Mouse (Mus musculus): ENCODE measurements around the gene Med11. TPM values are rescaled to one million over a fixed set of nuclear protein-coding genes. Genes with fewer than 3 reads are reported as not detected.
A peak's percentile ranks its signal among the peaks of the same experiment; 100 is the strongest.

Med11 gene
- polyA plus RNA-seq, 1 experiment = 27.9 TPM

GRCm38 (mm10) chr11:70474872-70475534 is 23.3 kb downstream of the Med11 start:
- DNase-seq = peak; percentile 89
- H3K27ac ChIP-seq (ENCODE audit: insufficient read depth, low read depth, low read length) = peak overlapping the region; percentile 100
- H3K27me3 ChIP-seq (replicated peaks; ENCODE audit: control insufficient read depth, insufficient read depth, low read length) = no peaks in the 10 kb centered on the region
- H3K36me3 ChIP-seq (ENCODE audit: control insufficient read depth, insufficient read depth, low read length) = no peaks in the 10 kb centered on the region
- WGBS = 34% methylated on average over 12 of the region's 12 CpGs
- H3K4me3 ChIP-seq (ENCODE audit: insufficient read depth, low read depth, low read length) = no peak overlapping the region
- peaks cover 18% of the 10 kb centered on the region for H3K4me1 ChIP-seq (ENCODE audit: control insufficient read depth, insufficient read depth, low read length)
- no peak for TF ChIP-seq CTCF (conservative IDR thresholded peaks at IDR 0.05; ENCODE audit: insufficient read depth, insufficient read length, low read depth, low read length)
- TF ChIP-seq POLR2A (IDR thresholded peaks at IDR 0.05; ENCODE audit: low read depth, low read length) = no peak

GRCm38 (mm10) chr11:70485498-70485897 is 33.8 kb downstream of the Med11 start:
- peak; percentile 51 for DNase-seq
- H3K27ac ChIP-seq (ENCODE audit: insufficient read depth, low read depth, low read length) = no peak overlapping the region
- no peak overlapping the region for H3K4me3 ChIP-seq (ENCODE audit: insufficient read depth, low read depth, low read length)
- H3K27me3 ChIP-seq (replicated peaks; ENCODE audit: control insufficient read depth, insufficient read depth, low read length) = no peaks in the 10 kb centered on the region
- 0 out of 2 replicates have a peak, but pooled peaks cover 1% of the 10 kb centered on the region for H3K4me1 ChIP-seq (ENCODE audit: control insufficient read depth, insufficient read depth, low read length)
- no peaks in the 10 kb centered on the region for H3K36me3 ChIP-seq (ENCODE audit: control insufficient read depth, insufficient read depth, low read length)
- 59% methylated on average over 2 of the region's 2 CpGs for WGBS
- TF ChIP-seq CTCF (conservative IDR thresholded peaks at IDR 0.05; ENCODE audit: insufficient read depth, insufficient read length, low read depth, low read length) (no peak), POLR2A (IDR thresholded peaks at IDR 0.05; ENCODE audit: low read depth, low read length) (no peak)

- TF ChIP-seq CTCF (conservative IDR thresholded peaks at IDR 0.05; ENCODE audit: insufficient read depth, insufficient read length, low read depth, low read length) = no peak
- 63% methylated on average over 4 of the region's 4 CpGs for WGBS
Measured at GRCm38 (mm10) chr11:70487816-70488215, 36.1 kb downstream of the Med11 start.

GRCm38 (mm10) chr11:70489138-70489537 is 37.4 kb downstream of the Med11 start:
- no peaks in the 10 kb centered on the region for H3K36me3 ChIP-seq (ENCODE audit: control insufficient read depth, insufficient read depth, low read length)
- no peak for TF ChIP-seq CTCF (conservative IDR thresholded peaks at IDR 0.05; ENCODE audit: insufficient read depth, insufficient read length, low read depth, low read length)
- TF ChIP-seq POLR2A (IDR thresholded peaks at IDR 0.05; ENCODE audit: low read depth, low read length) = no peak

More at GRCm38 (mm10) chr11:70487816-70488215, 36.1 kb downstream of the Med11 start:
- Histone ChIP-seq H3K4me3 (ENCODE audit: insufficient read depth, low read depth, low read length) (no peak overlapping the region), H3K27ac (ENCODE audit: insufficient read depth, low read depth, low read length) (no peak overlapping the region), H3K27me3 (replicated peaks; ENCODE audit: control insufficient read depth, insufficient read depth, low read length) (no peaks in the 10 kb centered on the region), H3K36me3 (ENCODE audit: control insufficient read depth, insufficient read depth, low read length) (no peaks in the 10 kb centered on the region), H3K4me1 (ENCODE audit: control insufficient read depth, insufficient read depth, low read length) (no peaks in the 10 kb centered on the region)
- DNase-seq = no peak

GRCm38 (mm10) chr11:70489684-70490083 is 38.0 kb downstream of the Med11 start:
- 78% methylated on average over 6 of the region's 6 CpGs for WGBS
- H3K36me3 ChIP-seq (ENCODE audit: control insufficient read depth, insufficient read depth, low read length) = no peaks in the 10 kb centered on the region
- DNase-seq = no peak
- no peak overlapping the region for H3K4me3 ChIP-seq (ENCODE audit: insufficient read depth, low read depth, low read length)
- H3K4me1 ChIP-seq (ENCODE audit: control insufficient read depth, insufficient read depth, low read length) = no peaks in the 10 kb centered on the region
- TF ChIP-seq CTCF (conservative IDR thresholded peaks at IDR 0.05; ENCODE audit: insufficient read depth, insufficient read length, low read depth, low read length) (no peak), POLR2A (IDR thresholded peaks at IDR 0.05; ENCODE audit: low read depth, low read length) (no peak)
- peak overlapping the region; percentile 55; the same call in 1 of the 2 replicates for H3K27ac ChIP-seq (ENCODE audit: insufficient read depth, low read depth, low read length)
- H3K27me3 ChIP-seq (replicated peaks; ENCODE audit: control insufficient read depth, insufficient read depth, low read length) = no peaks in the 10 kb centered on the region

More at GRCm38 (mm10) chr11:70489138-70489537, 37.4 kb downstream of the Med11 start:
- DNase-seq = no peak
- Histone ChIP-seq H3K4me3 (ENCODE audit: insufficient read depth, low read depth, low read length) (no peak overlapping the region), H3K4me1 (ENCODE audit: control insufficient read depth, insufficient read depth, low read length) (no peaks in the 10 kb centered on the region), H3K27me3 (replicated peaks; ENCODE audit: control insufficient read depth, insufficient read depth, low read length) (no peaks in the 10 kb centered on the region), H3K27ac (ENCODE audit: insufficient read depth, low read depth, low read length) (peak overlapping the region; percentile 55; the same call in 1 of the 2 replicates)
- WGBS = 86% methylated on average over 3 of the region's 3 CpGs

GRCm38 (mm10) chr11:70499566-70500475 is 48.1 kb downstream of the Med11 start:
- peak overlapping the region; percentile 50 for H3K27ac ChIP-seq (ENCODE audit: insufficient read depth, low read depth, low read length)
- peak; percentile 69 for DNase-seq
- H3K4me1 ChIP-seq (ENCODE audit: control insufficient read depth, insufficient read depth, low read length) = no peaks in the 10 kb centered on the region; the same call in 1 of the 2 replicates
- no peaks in the 10 kb centered on the region for H3K27me3 ChIP-seq (replicated peaks; ENCODE audit: control insufficient read depth, insufficient read depth, low read length)
- WGBS = 46% methylated on average over 14 of the region's 14 CpGs
- H3K4me3 ChIP-seq (ENCODE audit: insufficient read depth, low read depth, low read length) = no peak overlapping the region
- TF ChIP-seq POLR2A (IDR thresholded peaks at IDR 0.05; ENCODE audit: low read depth, low read length) = no peak
- peak; percentile 30 for TF ChIP-seq CTCF (conservative IDR thresholded peaks at IDR 0.05; ENCODE audit: insufficient read depth, insufficient read length, low read depth, low read length)
- H3K36me3 ChIP-seq (ENCODE audit: control insufficient read depth, insufficient read depth, low read length) = no peaks in the 10 kb centered on the region

- H3K4me3 ChIP-seq (ENCODE audit: insufficient read depth, low read depth, low read length) = no peak overlapping the region
- H3K27ac ChIP-seq (ENCODE audit: insufficient read depth, low read depth, low read length) = no peak overlapping the region
- no peaks in the 10 kb centered on the region for H3K36me3 ChIP-seq (ENCODE audit: control insufficient read depth, insufficient read depth, low read length)
- H3K27me3 ChIP-seq (replicated peaks; ENCODE audit: control insufficient read depth, insufficient read depth, low read length) = no peaks in the 10 kb centered on the region
- H3K4me1 ChIP-seq (ENCODE audit: control insufficient read depth, insufficient read depth, low read length) = no peaks in the 10 kb centered on the region; the same call in 1 of the 2 replicates
- 63% methylated on average over 1 of the region's 1 CpGs for WGBS
- no peak for TF ChIP-seq CTCF (conservative IDR thresholded peaks at IDR 0.05; ENCODE audit: insufficient read depth, insufficient read length, low read depth, low read length)
- no peak for TF ChIP-seq POLR2A (IDR thresholded peaks at IDR 0.05; ENCODE audit: low read depth, low read length)
- DNase-seq = no peak
Measured at GRCm38 (mm10) chr11:70500476-70500812, 48.7 kb downstream of the Med11 start.
